Mouse (Mus musculus): Measurements from ENCODE around the gene Zfp985. TPM values are rescaled to one million over a fixed set of nuclear protein-coding genes. Genes with fewer than 3 reads are reported as not detected.

Zfp985 gene
- total RNA-seq (2023), result not detected

DNA sequence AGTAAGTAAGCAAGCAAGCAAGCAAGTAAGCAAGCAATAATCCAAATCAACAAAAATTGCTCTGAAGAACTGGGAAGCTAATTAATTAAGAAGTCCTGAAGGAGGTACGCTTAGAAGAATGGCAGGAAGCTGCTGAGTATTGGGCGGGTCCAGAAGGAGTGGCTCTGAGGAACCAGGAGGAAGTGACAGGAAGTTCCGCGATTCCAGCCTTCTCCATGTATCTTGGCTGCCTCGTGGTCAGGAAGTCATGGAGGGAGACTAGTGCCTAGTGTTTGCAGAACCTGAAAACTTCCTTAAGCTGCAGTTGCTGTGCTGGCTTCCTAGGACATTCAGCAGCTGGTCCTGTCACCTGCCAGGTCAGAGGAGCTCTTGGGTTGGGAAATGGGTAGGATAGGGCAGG lies at the start of gene Zfp985:
Gene Zfp985, plus strand, starts transcription at position 207 of the 400 bp plus-strand sequence.

GRCm38 (mm10) chr4:147539918-147540317 lies 13.2 kb upstream of the Zfp985 start, which contains the start of gene Gm16503:
Gene Gm16503 (plus strand): TSS chr4:147540218.

Other genes starting within 250 kb of the Zfp985 start
- 0.49 TPM for gene Zfp988, start 247.6 kb upstream of the Zfp985 start, total RNA-seq (2023)
- not detected for gene Zfp978, start 192.0 kb upstream of the Zfp985 start, total RNA-seq (2023)
- 0.34 TPM for gene Zfp982, start 60.9 kb upstream of the Zfp985 start, total RNA-seq (2023)
- 0.15 TPM for gene Gm16503, start 13.1 kb upstream of the Zfp985 start, total RNA-seq (2023)
- not detected for gene Zfp979, start 89.2 kb downstream of the Zfp985 start, total RNA-seq (2023)
- gene Zfp534, start 149.3 kb downstream of the Zfp985 start, total RNA-seq (2023), result 0.37 TPM